Mouse (Mus musculus) skeletal muscle tissue, adult 2 months (tissue): ENCODE measurements around the gene Gfm1.
A peak's percentile ranks its signal among the peaks of the same experiment; 100 is the strongest.

ENCODE experiments used
- DNase-seq: peaks from one replicate; pipeline ENCODE4 v3.0.0-alpha.2; 2012; ENCODE audit warnings: low read depth, low spot score

Gfm1 gene

GRCm38 (mm10) chr3:67496310-67496709 lies 66.4 kb downstream of the Gfm1 start:
- DNase-seq = no peak

DNA sequence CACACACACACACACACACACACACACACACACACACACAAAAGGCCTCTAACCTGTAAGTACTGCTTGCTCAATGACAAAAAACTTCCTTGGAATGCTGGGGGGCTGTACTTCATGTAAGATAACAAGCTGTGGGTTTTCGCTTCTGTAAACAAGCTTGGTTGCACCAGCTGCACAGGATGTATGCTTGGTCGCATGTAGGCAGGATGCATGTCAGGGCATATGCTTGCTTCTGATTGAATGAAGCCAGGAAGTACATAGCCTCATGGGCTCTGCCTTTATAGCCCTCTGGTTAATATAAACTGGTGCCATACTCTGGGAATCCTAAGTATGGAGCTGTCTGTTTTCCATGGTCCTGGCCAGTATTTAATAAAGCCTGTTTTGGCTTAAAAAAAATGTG lies 68.1 kb downstream of the Gfm1 start:
- DNase-seq = no peak

GRCm38 (mm10) chr3:67498773-67499405 lies 69.0 kb downstream of the Gfm1 start:
- no peak for DNase-seq

DNA sequence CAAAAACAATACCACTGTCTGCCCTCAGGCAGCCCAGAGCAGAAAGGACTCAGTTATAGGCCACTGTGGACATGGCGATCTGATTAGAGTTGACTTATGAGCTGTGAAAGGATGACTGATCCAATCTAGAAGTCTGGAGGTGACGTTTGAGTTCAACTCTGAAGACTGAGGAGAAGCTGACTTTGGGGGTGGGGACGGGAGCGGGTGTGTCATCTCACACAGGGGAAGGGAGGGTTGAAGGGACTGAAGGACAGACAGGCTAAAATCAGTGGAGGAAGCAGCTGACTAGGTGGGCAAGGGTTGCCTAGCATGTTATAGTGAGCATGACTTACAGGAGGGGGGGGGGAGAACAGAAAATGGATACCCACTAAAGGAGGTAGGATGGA lies 69.5 kb downstream of the Gfm1 start:
- DNase-seq = no peak

DNA sequence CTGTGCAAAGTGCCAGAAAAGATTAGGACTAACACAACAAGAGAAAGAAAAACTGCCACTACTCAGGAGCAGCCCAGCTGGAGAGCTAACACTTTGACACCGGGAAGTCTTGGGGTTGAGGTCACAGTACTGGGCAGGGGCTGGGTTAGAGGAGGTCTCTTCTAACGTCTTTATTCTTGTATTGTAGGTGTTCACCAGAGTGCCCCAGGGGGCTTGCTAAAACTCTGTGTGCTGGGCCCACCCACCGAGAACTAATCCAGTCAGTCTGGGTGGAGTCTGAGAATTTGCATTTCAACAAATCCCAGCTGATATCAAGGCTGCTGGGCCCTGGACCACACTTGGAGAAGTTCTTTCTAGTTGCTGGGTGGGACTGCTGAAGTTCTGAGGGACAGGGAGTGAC lies 74.0 kb downstream of the Gfm1 start:
- no peak for DNase-seq

- DNase-seq = no peak
Measured at GRCm38 (mm10) chr3:67505286-67505685, 75.4 kb downstream of the Gfm1 start.

DNA sequence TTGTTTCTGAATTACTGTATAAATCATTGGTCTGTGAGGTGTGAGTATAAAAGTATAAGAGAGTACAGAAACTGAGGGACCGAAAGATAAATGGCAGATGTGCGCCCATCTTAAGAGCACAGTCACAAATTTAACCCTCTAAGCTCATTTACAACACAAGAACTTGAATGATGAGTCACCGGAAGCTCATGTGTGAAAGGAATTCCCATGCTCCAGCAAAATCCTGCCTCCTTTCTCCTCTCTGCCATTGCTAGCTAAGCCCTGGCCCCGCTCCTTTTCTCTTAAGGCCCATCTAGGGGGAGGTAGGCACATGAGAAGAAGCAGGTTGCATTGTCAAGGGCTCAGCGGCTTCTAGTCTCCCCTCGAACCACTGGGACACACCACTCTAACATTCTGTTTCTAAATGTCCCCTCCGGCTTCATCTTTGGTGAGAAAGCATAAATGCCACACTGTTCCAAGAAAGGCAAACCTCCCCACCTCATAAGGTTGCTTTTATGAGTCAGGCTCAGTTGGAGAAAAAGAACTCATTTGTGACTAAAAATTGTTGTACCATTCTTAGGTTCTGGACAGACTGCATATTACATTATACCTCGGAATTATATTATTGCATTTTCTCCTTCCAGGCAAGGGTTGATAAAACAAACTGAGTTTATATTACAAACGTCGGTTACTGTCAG lies 78.5 kb downstream of the Gfm1 start:
- DNase-seq = no peak

DNA sequence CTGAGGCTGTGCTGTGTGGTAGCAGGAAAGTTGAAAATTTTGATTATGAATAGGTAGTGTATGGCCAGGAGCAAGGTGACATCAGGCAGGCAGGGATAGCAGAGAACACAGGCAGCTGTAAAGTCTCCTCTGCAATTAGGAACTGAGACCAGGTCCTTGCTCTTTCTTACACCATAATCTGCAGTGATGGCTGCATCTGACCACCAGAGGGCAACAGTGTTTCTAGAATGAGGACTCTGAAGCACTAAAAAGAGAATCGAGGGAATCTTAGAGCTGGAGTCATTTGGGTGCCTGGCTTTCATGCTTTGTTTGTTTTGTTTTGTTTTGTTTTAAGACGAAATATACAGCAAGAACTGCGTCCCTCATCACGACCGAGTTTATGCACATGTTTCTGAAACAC lies 82.9 kb downstream of the Gfm1 start:
- DNase-seq = peak; percentile 46

GRCm38 (mm10) chr3:67514801-67515273 lies 84.9 kb downstream of the Gfm1 start:
- DNase-seq = no peak

DNA sequence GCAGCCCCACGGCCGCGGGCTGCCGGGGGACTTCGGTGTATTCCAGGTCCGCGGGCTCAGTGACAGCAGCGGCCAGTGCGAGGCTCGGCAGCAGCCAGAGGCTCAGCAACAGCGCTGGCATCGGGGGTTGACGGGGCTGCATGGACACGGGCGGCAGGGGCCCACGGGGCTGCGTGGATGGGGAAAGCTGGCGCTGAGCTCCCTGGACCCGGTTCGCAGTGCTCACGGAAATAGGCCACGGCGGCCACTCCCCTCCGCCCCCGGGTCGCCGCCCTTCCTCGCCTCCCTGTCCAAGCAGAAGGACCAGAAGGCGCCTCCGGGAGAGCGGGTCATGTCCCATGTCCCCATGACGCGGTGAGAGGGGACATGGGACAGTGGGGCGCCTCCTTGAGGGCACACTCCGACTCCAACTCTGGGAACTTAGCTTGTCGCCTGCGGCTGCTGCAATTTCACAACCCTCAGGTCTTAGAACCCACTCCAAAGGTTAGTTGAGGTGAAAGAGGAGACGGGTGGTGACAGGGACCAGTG lies 85.4 kb downstream of the Gfm1 start, which contains the start of gene Rarres1:
Rarres1 (minus strand) TSS at position 250 of the 528 bp plus-strand sequence.
- DNase-seq = no peak

GRCm38 (mm10) chr3:67520568-67521143 lies 90.8 kb downstream of the Gfm1 start:
- DNase-seq = no peak

DNA sequence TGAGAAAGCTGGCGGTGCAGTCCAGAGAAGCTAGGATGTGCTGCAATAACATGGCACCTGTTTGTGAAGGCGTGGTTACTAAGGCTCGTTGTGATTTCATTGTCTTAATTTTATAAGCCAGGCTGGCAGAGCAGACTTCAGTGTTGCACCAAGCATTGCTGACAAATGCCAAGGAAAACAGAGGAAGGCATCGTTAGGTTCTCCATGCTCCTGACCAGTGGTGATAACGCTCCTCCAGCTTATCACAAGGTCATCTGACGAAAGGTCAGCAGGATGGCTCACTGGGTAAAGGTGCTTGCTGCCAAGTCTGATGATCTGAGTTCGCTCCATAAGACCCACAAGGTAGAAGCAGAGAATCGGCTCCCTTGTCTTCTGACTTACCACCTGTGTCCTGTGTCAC lies 92.8 kb downstream of the Gfm1 start:
- no peak for DNase-seq

- DNase-seq = no peak
Measured at GRCm38 (mm10) chr3:67524768-67525167, 94.9 kb downstream of the Gfm1 start.
